Mouse (Mus musculus) right cerebral cortex, adult 2 months (tissue): ENCODE measurements at regions not wholly inside any gene's neighbourhood (a gene's known extent, or its start where the extent isn't known, plus 50 kb on each side); places are given as distances from the start of the nearest gene placed in this dataset.

ENCODE experiments used
- DNase-seq, 2 experiments: peaks; one replicate each; pipeline ENCODE4 v3.0.0; 2021 to 2022; ENCODE audit warnings: low spot score in 2 of 2

DNA sequence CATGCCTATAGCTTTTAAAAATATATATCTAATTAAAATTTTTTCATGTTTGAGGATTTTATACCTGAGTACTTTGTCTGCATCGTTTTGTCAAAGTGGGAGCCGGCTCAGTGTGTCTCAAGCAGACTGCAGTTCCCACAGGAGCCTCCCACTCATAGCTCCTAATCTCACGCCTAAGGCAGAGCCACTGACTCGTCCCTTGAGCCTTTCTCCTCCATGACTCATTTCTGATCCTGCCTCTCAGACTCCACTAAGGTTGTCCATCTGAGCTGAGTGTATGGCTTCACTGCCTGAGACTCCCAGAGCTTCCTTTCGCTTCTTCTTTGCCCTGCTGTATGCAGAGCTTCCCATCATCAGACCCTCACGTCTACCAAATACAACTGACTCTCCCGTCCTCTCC, 98.8 kb downstream of the Efnb2 start:
- DNase-seq = peak; percentile 6 to 18

DNA sequence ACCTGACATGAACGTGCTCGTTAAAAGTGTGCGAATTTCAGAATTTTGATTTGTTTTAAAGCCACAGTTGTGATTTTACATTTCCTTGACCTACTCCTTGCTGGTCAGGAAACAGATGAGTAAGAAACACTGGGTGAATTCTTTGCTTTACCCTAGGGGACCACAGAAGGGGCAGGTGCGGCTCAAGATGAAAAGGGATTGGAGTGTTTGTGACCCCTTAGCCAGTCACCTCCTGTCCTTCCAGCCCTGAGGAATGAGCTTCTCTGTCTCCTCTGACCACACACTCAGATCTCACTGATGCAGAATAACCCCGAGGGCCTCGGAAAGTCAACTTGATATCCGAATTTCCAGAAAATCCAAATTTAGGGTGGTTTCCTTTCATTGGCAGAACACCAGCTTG, 103.0 kb downstream of the Efnb2 start:
- no peak for DNase-seq

DNA sequence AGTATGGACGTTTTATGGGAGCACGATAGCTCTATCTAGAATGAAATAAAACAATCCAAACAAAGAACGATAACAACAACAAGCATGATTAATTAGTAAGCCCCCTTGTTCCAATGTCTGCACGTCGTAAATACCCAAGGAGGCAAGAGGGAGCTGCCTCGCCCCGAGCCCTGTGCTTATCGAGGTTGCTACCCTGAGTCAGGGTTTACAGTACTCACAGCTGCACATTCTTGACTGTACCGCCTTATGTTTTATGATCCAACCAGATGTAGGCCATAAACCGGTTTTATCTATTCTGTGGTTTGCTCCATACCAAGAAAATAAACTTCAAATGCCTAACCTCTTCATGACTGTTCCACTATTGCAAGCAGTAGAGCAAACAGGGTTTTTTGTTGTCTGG, 104.9 kb downstream of the Efnb2 start:
- DNase-seq = no peak

DNA sequence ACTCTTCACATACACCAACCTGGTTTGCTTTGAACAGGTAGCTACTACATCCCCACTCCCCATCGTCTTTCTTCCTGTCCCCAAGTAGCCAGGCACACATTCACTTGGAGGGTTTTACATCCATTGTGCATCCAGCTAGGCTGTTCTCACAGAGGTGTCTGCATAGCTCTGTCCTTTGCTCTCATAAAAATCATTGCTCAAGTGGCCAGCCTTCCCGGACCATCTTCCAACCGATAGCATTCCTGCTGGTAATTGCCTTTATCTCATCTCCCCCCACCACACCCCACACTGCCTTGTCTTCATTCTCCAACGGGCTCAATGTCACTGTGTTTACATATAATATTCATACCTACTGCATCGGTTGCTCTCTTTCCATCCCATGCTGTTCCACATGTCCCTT, 106.4 kb downstream of the Efnb2 start:
- no peak for DNase-seq

DNA sequence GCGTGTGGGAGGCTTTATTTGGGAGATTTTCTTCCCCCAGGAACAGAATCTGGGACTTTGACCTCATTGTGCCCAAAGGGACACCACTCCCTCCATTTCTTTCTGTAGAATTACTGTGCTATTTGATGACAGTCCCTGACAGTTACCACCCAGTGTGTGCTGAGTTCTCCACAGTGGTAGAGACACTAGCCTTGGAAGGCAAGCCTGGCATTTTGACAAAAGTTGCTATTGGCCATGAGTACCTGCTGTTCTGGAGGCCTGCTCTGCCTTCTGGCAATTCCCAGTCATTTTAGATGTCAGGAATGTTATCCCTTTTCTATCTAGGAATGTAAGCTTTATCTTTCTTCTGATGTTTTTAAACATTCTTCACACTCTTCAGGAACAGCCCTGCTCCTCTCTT, 108.3 kb downstream of the Efnb2 start:
- DNase-seq = no peak

DNA sequence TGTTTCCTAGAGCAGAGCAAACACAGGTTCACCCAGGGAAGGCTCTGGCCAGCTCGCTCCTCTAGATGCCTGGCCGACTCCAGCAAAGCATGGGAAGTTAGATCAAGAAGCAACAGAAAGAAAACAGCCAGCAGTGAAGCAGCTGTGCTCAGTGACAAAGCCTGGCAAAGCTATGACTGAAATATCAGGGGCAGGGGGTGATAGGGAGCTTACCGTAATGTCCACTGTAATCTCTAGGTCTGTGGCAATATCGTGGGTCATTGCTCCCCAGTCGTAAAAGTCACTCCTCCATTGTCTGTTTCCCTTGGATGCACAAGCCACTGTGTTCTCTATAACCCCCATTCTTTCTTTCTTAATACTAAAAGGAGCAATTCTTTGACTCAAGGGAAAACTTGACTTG, 124.4 kb downstream of the Efnb2 start:
- DNase-seq = no peak

DNA sequence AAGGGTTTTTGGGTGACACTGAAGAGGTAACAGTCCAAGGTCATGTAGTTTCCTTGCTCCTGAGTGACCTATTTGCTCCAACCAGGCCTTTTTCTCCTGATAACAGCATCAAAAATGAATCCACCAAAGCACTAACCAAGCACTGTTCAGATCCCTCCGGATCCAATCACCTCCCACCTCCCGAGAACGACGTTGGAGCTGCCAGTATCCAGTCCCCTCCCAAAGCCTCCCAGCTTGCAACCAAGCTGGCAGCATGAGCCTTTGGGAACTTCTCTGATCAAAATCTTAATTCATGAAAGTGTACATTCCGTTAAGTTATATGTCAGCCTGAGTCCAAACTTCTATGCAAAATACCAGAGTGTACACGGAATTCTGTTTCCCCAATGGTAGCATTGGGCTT, 126.3 kb downstream of the Efnb2 start:
- DNase-seq = no peak

DNA sequence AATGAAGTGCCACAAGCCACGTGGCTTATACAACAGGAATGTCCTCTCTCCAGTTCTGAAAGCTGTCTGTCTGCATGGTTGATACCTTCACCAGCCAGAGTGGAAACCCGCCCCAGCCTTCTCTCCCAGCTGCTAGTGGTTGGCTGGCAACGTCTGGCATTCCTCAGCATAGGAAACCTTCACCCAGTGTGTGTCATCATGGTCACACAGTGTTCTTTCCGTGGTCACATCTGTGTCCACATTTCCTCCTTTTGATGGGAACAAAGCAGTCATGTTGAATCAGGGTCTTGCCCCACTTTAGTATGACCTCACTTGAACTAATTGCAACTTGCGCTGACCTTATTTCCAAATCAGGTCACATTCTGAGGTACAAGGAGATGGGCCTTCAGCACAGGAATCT, 128.1 kb downstream of the Efnb2 start:
- no peak for DNase-seq

DNA sequence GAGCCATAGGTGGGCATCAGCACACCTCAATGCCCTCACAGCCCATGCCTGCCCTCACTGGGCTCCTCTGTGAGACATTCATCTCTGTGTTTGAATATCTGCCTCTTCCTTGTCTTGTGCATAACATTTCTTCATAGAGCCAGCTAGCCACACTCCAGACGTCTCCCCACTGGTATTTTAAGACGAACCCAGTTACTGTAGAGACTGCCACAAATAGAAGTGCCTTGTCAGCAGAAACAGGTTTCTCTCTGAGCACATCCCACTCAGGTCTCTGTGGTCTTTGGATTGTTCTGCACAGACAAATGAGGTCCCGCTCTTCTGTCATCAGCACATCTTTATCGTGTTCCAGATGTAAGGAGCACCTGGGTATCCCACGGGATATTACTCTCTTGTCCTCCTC, 130.5 kb downstream of the Efnb2 start:
- no peak for DNase-seq

DNA sequence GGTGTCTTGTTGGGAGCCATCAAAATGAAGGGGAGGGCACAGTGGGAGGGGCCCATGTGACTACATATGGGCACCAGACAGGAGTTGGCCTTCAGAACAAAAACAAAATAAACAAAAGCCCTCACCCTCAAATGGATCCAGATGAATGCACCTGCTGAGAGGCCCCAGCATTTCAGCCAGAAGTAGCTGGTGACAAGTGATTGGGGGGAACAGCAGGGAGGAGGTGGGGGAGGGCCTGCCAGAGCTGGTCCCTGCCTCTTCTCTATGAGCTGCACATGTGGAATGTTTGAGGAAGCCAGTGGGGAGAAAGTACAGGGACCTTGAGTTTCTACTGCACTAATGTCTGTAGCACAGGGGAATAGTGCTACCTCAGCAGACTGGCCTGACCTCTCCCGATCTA, 139.5 kb downstream of the Efnb2 start:
- DNase-seq = no peak

DNA sequence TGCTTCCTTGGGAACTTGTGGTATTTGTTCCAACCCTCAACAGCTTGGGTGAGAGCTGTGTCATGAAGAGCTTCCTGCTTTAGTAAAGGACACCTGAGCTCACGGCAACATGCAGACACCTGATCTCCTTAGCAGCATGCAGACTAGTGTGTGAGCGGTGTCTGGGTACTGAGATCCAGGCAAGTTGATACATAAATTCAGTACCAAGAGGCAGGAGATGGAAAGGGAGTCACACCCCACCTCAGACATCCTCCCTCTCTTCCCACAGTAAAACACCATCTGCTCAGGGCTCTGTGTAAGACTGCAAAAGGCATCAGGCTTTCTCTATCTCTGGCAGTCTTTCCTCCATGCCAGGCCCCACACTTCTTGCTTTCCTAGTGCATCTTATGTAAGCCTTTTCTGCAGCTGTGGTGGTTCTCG, 141.3 kb downstream of the Efnb2 start:
- peak; percentile 63 to 67 for DNase-seq

DNA sequence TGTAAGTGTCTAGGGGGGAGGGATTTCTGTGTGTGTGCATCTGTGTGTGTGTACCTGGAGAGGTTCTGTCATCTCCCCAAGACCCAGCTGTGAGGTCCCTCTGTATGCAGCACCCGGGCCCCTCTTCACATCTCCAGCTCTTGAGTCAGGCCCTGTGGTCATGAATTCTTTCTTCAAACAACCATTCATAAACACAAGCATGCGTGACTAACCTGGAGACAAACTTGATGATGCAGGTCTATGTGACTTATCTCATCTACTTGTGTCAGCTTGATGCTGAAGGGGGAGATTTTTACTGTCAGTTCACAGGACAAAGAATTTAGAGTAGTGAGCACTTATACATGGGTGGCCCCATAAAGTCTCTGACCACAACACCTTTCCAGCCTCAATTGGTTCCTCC, 143.4 kb downstream of the Efnb2 start:
- DNase-seq = no peak

DNA sequence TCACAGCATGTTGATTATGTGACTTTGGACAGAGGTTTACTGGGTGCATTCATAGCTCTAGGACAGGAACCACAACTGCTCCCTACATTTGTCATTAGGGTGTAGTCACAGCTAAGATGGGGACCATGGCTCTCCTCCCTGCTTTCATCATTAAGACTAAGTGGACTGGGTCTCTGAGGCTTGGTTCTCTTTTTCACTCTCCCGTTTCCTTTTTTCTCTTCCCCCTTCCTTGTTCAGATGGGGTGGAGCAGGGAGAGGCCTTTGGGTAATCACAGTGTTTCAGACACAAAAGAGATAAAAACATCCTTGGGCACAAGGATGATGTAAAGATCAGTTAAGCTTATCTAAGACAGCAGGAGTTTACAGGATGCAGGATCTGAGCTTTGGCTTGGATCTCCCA, 144.8 kb downstream of the Efnb2 start:
- no peak for DNase-seq

DNA sequence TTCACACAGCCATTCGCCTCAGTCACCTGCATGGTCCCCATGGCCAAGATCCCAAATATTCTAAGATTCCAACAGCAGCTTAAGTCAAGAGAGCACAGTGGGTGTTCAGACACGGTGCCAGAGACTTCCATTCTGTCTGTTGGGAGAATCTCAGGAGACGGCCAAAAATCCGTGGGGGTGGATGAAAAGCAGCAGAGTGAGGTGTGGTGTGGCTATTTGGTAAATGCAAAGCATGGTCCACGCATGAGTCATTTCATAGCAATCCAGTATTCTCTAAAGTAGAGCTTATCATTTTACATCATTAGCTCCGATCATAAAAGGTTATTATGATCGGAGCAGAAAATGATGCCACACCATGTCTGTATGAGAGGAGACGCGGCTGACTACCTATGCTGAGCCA, 161.1 kb downstream of the Efnb2 start:
- no peak for DNase-seq

DNA sequence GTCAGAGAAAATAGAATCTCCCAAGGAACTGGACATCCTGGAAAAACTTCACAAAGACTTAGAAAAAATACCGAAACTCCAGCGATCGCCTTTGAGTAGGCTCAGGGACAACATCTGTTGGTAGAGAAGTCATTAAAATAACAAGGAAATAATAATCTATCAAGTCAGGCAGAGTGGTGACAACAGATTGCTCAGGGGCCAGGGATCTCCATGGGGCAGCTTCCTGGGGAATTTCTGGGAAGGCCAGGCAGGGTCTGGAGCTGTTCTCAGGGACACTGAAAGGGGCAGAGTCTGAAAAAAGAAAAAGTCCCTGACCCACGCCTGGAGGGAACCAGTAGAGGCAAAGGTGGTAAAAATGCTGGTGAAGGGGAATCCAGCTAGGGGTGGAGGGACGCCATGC, 162.3 kb downstream of the Efnb2 start:
- DNase-seq = no peak

DNA sequence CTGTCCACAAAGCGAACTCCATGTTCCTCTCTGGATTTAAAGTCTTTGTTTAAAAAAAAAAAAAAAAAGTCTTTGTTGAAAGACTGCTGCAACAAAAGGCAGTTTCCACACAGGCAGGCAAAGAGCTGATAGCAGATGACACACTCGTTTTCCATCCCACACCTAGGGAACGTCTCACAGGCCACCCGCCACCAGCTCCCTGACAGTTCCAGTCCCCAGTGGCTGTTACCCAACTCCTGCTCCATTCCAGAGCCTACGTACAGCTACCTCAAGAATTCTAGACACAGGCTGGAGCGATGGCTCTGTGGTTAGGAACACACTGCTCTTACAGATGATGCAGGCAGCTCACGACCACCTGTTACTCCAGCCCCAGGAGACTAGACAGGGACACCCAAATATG, 165.6 kb downstream of the Efnb2 start:
- DNase-seq = no peak

DNA sequence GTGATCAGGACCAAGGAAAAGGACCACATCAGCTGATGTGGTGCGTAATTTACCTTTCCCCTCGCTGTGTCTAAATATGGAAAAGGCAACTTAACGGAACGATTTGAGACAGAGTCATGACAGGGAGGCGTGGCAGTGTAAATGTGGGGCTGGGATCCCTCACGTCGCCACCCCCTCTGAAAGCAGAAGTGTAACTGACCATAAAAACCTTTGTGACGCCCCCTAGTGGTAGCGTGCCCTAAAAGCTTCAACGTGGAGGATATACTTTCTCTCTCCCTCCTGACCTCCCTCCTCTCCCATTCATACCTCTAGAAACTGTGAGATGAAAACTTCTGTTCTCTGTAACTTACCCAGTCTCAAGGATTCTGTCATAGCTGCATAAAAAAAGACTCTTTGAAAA, 166.8 kb downstream of the Efnb2 start:
- no peak for DNase-seq

DNA sequence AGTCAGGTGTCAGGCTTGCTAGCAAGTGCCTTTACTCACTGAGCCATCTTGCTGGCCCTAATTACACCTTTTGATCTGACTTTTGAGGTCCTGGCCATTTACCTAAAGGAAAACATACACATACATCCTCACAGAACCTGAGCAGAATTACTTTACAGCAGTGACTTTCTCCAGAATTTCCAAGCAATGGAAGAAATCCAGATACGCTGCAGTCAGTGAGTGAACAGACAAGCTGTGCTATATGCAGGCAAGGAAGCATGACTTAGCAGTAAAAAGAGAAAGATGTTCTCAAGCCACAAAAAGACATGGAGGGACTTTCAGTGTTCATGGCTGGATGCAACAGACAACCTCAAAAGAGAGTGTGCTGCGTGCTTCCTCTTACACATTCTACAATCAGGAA, 169.1 kb downstream of the Efnb2 start:
- no peak for DNase-seq

DNA sequence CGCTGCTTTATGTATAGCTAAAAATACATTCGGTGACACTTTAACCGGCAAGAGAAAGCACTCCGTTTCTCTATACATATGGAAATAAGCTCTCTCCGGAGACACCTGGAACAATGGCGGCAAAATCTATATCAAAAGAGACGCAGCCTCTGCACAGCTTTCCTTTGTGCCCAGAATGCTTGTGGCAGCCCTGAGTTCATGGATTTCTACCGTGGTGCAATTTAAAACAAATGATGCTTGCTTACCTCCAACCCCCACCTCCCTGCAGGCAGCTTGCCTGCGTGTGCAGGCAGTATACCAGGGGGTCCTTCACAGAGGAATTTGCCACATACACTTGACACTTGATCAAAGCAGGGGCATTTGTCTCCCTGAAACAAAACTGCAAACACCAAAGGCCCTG, 171.3 kb downstream of the Efnb2 start:
- DNase-seq = no peak

DNA sequence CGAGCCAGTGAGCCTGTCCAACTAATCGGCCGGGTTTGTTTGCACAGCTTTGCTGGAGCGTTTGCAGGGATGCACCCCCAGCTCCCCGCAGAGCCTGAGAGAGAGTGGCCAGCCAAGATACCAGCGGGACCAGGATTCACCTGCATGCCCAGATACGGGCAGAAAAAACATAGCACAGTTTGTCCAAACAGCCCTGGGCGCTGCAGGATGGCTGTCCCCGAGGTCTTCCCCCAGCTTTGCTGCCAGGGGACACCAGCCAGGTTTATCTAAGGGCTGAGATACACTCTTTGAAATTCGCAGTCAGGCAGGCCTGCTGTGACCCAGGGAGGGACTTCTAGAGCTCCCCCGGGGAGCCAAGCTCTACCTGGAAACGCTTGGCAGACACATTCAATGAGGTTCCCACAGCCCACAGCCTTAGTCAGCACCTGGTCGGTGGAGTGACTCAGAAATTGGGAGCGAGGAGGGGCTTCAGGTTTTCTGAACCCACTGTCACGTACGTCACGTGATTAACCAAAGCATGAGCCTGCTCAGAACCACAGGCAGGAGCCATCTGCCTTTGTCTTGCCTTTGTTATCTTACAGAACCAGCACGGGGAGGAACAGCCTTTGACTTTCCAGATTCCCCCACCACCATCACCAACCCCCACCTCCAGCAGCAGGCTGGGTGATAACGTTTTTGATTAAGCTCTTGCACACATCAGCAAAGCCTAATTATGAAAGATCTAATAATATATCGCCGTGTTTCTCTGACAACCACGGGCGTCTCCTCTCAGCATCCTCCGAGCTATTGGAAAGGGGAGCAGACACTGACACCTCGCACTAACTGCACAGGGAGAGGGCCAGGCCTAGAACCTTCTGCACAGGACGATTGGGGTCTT, 172.1 kb downstream of the Efnb2 start:
- peak; percentile 22 to 48 for DNase-seq

DNA sequence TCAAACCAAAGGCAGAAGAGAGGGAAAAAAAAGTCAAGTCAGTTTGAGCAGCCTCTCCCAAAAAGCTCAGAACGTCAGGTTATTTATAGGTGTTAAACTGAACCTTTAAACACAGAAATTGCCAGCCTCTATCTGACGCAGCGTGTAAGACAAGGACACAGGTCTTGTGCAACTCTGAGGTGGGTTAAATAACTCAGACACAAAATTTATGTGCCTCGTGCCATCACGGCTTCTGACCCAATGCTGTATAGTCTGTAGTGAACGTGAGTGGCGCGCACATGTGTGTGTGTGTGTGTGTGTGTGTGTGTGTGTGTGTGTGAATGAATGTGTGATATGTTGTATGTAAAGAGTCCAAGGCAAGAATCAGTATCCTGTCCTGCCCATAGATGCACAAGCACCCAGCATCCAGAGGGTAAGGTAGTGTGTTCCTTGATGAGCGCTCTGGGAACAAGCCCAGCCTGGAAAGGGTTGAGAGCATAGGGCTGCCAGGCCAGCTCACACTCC, 172.8 kb downstream of the Efnb2 start:
- no peak for DNase-seq

DNA sequence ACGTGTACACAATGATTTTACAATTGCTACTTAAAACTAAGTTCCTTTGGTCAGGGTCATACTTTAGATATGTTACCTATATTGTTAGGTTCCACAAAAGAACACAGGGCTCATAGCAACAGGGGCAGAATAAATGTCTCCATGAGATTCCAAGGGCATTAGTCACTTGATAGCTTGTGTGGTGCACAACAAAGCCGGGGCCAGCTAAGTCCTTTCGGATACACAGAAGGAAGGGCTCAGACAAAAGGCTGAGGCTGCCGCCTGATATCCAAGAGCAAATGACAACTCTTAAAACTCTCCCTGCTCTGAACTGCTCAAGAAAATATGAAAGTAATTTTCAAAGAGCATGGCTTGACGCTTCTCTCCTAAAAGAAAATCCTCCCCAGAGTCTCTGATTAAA, 173.3 kb downstream of the Efnb2 start:
- DNase-seq = no peak

DNA sequence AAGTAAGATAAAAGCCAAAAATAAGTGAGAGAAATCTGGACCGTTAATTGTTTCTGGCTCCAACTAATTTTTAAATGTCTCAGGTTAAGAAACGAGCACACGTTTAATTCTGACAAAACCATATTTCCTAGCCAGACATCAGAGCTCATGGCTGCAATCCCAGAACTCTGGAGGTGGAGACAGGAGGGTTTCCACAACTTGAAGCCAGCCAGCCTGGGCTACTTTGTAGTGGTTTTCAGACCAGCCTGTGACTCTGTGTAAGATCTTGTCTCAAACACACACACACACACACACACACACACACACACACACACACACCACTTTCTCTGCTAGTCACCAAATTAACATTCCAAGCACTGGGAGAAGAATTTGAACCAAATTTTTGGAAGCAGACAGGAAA, 174.2 kb downstream of the Efnb2 start:
- peak; percentile 19 to 43 for DNase-seq

DNA sequence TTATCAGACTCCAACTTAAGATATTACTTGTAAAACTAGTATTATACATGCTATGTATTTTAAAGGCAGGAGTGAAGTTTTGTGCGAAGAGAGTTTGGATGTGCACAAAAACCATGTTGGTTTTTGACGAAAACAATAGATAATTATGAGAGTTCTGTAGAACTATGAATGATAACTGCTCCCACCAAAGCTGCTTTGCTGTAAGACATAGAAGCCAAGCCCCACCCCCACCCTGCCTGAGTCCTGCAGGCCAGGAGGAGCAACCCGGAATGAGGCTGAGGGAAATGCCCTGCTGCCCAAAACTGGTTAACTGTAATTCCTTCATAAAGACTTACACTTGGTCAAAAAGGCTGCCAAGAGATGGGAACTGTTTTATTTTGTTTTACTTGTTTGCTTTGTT, 175.8 kb downstream of the Efnb2 start:
- DNase-seq = no peak
